Mouse (Mus musculus): Measurements from ENCODE around the gene Rhebl1.

GRCm38 (mm10) chr15:98835291-98835690 lies 59.0 kb downstream of the Rhebl1 start:
- TF ChIP-seq RAD21 (IDR thresholded peaks at IDR 0.05; ENCODE audit: low read depth, low read length) (no peak), POLR2A (IDR thresholded peaks at IDR 0.05; ENCODE audit: control insufficient read depth in 1 of 2, insufficient read depth in 1 of 2, low read depth in 1 of 2, low read length in 2 of 2, poor library complexity in 1 of 2) (no peak), CTCF (IDR thresholded peaks at IDR 0.05 in 2 of 3, conservative IDR thresholded peaks at IDR 0.05 in 1 of 3; ENCODE audit: control insufficient read depth in 1 of 3, insufficient read depth in 1 of 3, low read depth in 2 of 3, low read length in 3 of 3, poor library complexity in 1 of 3, severe bottlenecking in 1 of 3) (no peak), RCOR1 (IDR thresholded peaks at IDR 0.05; ENCODE audit: low read depth, low read length) (no peak), EP300 (IDR thresholded peaks at IDR 0.05; ENCODE audit: low read depth in 1 of 2, low read length in 2 of 2) (no peak), USF1 (IDR thresholded peaks at IDR 0.05; ENCODE audit: low read depth, low read length) (no peak)
